Mouse (Mus musculus): Measurements from ENCODE around the gene Ccdc163. TPM values are rescaled to one million over a fixed set of nuclear protein-coding genes. Genes with fewer than 3 reads are reported as not detected.
"Not testable (repeated sequence)": the region's sequence is repeated elsewhere in the genome, so short reads cannot be mapped to it uniquely, and the experiment has no call there.

The Ccdc163 gene
- 9.1 and 11.3 TPM in 2 replicates for polyA plus RNA-seq (2015; fragmentation: Nextera tagmentation; extraction: Ambion mirVana)

GRCm38 (mm10) chr4:116708201-116708764, at the start of gene Ccdc163, which contains the start of gene Mmachc:
Gene Ccdc163, plus strand, starts transcription at chr4:116708509.
Gene Mmachc, minus strand, starts transcription at chr4:116708406.
- Histone ChIP-seq H3K27ac (ENCODE audit: low read depth, low read length) (no peak within 1 kb of the TSS), H3K27me3 (replicated peaks; ENCODE audit: control insufficient read depth, insufficient read depth, low read length) (no peaks in the 10 kb centered on the region), H3K4me1 (replicated peaks; ENCODE audit: control insufficient read depth, insufficient read depth, low read length) (no peaks in the 10 kb centered on the region), H3K36me3 (ENCODE audit: control insufficient read depth, insufficient read depth) (0 out of 2 replicates have a peak, but pooled peaks cover 4% of the 10 kb centered on the region), H3K4me2 (replicated peaks; ENCODE audit: low read depth) (peak within 1 kb of the TSS; percentile 75), H3K9me3 (ENCODE audit: control insufficient read depth) (no peaks in the 10 kb centered on the region), H3K9ac (ENCODE audit: low read depth, low read length) (peak within 1 kb of the TSS; percentile 23; the same call in 1 of the 2 replicates), H3K4me3 (ENCODE audit: low read depth, low read length) (peak within 1 kb of the TSS; percentile 63)
- WGBS: under 1% methylated on average over 29 of the region's 29 CpGs
- TF ChIP-seq CTCF (IDR thresholded peaks at IDR 0.05; ENCODE audit: low read depth): peak; percentile 53
- ATAC-seq: peak; percentile 98

DNA sequence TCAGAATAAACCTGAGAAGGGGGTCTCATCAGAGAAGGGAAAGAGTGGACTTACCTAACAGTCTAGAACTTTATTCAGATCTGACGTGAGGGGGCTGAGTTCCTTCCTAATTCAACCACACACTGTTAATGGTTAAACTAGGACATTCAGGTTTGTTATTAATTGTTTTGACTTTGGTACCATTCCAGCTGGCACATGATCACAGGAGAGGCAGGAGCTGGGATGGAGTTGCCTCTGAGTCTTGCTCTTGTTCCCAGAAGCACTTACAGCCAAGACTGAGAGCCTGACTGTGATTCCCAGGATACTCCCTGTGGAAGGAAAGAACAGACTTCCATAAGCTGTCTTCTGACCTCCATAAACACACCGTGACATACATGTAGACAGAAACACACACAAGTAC, 48.8 kb upstream of the Ccdc163 start:
- 25% methylated on average over 2 of the region's 2 CpGs for WGBS
- peak overlapping the region; percentile 71; the same call in 1 of the 2 replicates for H3K27ac ChIP-seq (ENCODE audit: low read depth, low read length)

DNA sequence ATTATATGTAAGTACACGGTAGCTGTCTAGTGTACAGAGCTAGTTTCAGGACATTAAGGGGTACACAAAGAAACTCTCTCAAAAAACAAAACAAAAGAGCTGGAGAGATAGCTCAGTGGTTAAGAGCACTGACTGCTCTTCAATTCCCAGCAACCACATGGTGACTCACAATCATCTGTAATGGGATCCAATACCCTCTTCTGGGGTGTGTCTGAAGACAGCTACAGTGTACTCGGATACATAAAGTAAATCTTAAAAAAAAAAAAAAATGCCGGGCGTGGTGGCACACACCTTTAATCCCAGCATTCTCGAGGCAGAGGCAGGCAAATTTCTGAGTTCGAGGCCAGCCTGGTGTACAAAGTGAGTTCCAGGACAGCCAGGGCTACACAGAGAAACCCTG, 48.4 kb upstream of the Ccdc163 start:
- not testable (repeated sequence) for H3K9me3 ChIP-seq (ENCODE audit: control insufficient read depth); H3K9ac ChIP-seq (ENCODE audit: low read depth, low read length); H3K4me1 ChIP-seq (replicated peaks; ENCODE audit: control insufficient read depth, insufficient read depth, low read length); H3K4me3 ChIP-seq (ENCODE audit: low read depth, low read length); ATAC-seq; H3K4me2 ChIP-seq (replicated peaks; ENCODE audit: low read depth); H3K27me3 ChIP-seq (replicated peaks; ENCODE audit: control insufficient read depth, insufficient read depth, low read length); H3K36me3 ChIP-seq (ENCODE audit: control insufficient read depth, insufficient read depth)
- 51% methylated on average over 6 of the region's 6 CpGs for WGBS
- H3K27ac ChIP-seq (ENCODE audit: low read depth, low read length): peak overlapping the region; percentile 71; the same call in 1 of the 2 replicates

More for the DNA sequence above, 48.8 kb upstream of the Ccdc163 start:
- H3K36me3 ChIP-seq (ENCODE audit: control insufficient read depth, insufficient read depth): no peaks in the 10 kb centered on the region
- H3K4me2 ChIP-seq (replicated peaks; ENCODE audit: low read depth): 0 out of 2 replicates have a peak overlapping the region, but pooled peaks have one; percentile 3
- H3K27me3 ChIP-seq (replicated peaks; ENCODE audit: control insufficient read depth, insufficient read depth, low read length): no peaks in the 10 kb centered on the region
- peaks cover 10% of the 10 kb centered on the region; the same call in 1 of the 2 replicates for H3K4me1 ChIP-seq (replicated peaks; ENCODE audit: control insufficient read depth, insufficient read depth, low read length)
- ATAC-seq: no peak
- no peaks in the 10 kb centered on the region for H3K9me3 ChIP-seq (ENCODE audit: control insufficient read depth)
- no peak overlapping the region for H3K9ac ChIP-seq (ENCODE audit: low read depth, low read length)
- no peak for TF ChIP-seq CTCF (IDR thresholded peaks at IDR 0.05; ENCODE audit: low read depth)
- H3K4me3 ChIP-seq (ENCODE audit: low read depth, low read length): no peak overlapping the region

DNA sequence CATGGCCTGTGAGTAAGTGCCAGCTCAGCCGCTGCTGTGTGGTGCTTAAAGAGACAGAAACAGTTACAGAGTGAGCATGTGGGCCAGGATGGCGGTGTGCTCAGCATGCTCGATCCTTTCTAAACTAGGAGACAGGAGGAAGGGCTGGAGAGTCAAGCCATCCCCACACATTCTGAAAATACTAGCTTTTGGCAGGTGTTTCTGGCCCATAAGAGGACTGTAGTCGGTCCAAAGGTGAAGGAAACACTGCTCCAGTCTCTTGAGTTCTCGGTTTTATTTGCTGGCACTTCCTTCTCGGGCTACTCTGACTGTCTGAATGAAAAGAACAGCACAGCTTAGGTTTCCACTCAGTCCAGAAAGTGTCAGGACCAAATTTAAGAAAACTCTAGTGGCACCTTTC, 47.5 kb upstream of the Ccdc163 start:
- peak overlapping the region; percentile 71 for H3K27ac ChIP-seq (ENCODE audit: low read depth, low read length)

DNA sequence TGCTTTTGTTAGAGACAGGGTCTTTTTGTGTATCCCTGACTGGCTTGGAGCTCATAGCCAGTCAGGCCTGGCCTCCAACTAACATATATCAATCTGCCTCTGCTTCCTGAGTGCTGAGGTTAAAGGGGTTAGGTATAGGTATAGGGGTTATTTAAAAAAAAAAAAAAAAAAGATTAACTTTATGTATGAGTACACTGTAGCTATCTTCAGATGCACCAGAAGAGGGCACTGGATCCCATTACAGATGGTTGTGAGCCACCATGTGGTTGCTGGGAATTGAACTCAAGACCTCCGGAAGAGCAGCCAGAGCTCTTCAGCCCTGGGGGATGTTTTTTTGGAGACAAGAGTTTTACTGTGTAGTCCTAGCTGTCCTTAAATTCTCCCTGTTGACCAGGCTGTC, 46.3 kb upstream of the Ccdc163 start:
- Histone ChIP-seq H3K4me2 (replicated peaks; ENCODE audit: low read depth) (no peak overlapping the region), H3K27ac (ENCODE audit: low read depth, low read length) (no peak overlapping the region), H3K27me3 (replicated peaks; ENCODE audit: control insufficient read depth, insufficient read depth, low read length) (no peaks in the 10 kb centered on the region), H3K4me3 (ENCODE audit: low read depth, low read length) (no peak overlapping the region), H3K9me3 (ENCODE audit: control insufficient read depth) (no peaks in the 10 kb centered on the region), H3K9ac (ENCODE audit: low read depth, low read length) (no peak overlapping the region), H3K4me1 (replicated peaks; ENCODE audit: control insufficient read depth, insufficient read depth, low read length) (peaks cover 7% of the 10 kb centered on the region; the same call in 1 of the 2 replicates), H3K36me3 (ENCODE audit: control insufficient read depth, insufficient read depth) (no peaks in the 10 kb centered on the region)
- 0 out of 2 replicates have a peak, but pooled peaks have one; percentile 18 for TF ChIP-seq CTCF (IDR thresholded peaks at IDR 0.05; ENCODE audit: low read depth)
- WGBS: 96% methylated on average over 1 of the region's 1 CpGs
- ATAC-seq: no peak

More for the DNA sequence above, 47.5 kb upstream of the Ccdc163 start:
- TF ChIP-seq CTCF (IDR thresholded peaks at IDR 0.05; ENCODE audit: low read depth): no peak
- Histone ChIP-seq H3K4me3 (ENCODE audit: low read depth, low read length) (no peak overlapping the region), H3K9ac (ENCODE audit: low read depth, low read length) (no peak overlapping the region), H3K36me3 (ENCODE audit: control insufficient read depth, insufficient read depth) (no peaks in the 10 kb centered on the region), H3K27me3 (replicated peaks; ENCODE audit: control insufficient read depth, insufficient read depth, low read length) (no peaks in the 10 kb centered on the region), H3K9me3 (ENCODE audit: control insufficient read depth) (no peaks in the 10 kb centered on the region), H3K4me2 (replicated peaks; ENCODE audit: low read depth) (0 out of 2 replicates have a peak overlapping the region, but pooled peaks have one; percentile 1), H3K4me1 (replicated peaks; ENCODE audit: control insufficient read depth, insufficient read depth, low read length) (peaks cover 7% of the 10 kb centered on the region; the same call in 1 of the 2 replicates)
- WGBS: 37% methylated on average over 6 of the region's 6 CpGs
- ATAC-seq: peak; percentile 84

DNA sequence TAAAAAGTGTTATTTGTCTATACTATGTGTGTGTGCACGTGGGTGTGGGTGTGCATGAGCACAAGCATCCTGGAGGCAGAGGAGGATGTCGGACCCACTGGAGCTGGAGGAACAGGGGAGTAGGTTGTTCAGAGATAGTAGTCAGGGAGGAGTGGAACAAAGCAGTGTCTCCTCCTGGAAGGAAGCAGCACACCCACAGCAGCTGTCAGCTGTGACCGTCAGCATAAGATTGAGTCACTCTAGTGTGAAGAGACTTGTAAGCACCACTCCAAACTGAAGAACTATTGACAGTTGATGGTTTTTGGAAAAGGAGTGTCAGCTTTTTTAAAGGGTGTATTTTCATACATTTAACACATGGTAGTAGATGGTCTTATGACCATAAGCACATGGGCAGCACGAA, 41.7 kb upstream of the Ccdc163 start:
- ATAC-seq: no peak
- no peak overlapping the region for H3K4me2 ChIP-seq (replicated peaks; ENCODE audit: low read depth)
- H3K9me3 ChIP-seq (ENCODE audit: control insufficient read depth): no peaks in the 10 kb centered on the region
- 60% methylated on average over 4 of the region's 4 CpGs for WGBS
- no peak for TF ChIP-seq CTCF (IDR thresholded peaks at IDR 0.05; ENCODE audit: low read depth)
- no peak overlapping the region for H3K4me3 ChIP-seq (ENCODE audit: low read depth, low read length)
- no peak overlapping the region for H3K9ac ChIP-seq (ENCODE audit: low read depth, low read length)
- no peak overlapping the region for H3K27ac ChIP-seq (ENCODE audit: low read depth, low read length)
- H3K27me3 ChIP-seq (replicated peaks; ENCODE audit: control insufficient read depth, insufficient read depth, low read length): no peaks in the 10 kb centered on the region
- H3K4me1 ChIP-seq (replicated peaks; ENCODE audit: control insufficient read depth, insufficient read depth, low read length): 0 out of 2 replicates have a peak, but pooled peaks cover 3% of the 10 kb centered on the region
- no peaks in the 10 kb centered on the region for H3K36me3 ChIP-seq (ENCODE audit: control insufficient read depth, insufficient read depth)
